8 mouse cellular contexts compared by ENCODE assay signal in genomic region chr1:78310021-78310752, GRCm38 (mm10). TPM values are rescaled to one million over a fixed set of nuclear protein-coding genes. Genes with fewer than 3 reads are reported as not detected.
A peak's percentile ranks its signal among the peaks of the same experiment; 100 is the strongest.
DNase-seq lines count a peak whose midpoint lies in the region; ATAC-seq lines count a peak whose summit lies in the region.

Gene Sgpp2 (plus strand): TSS chr1:78310345.

- peak within 1 kb of the TSS; percentile 77 for H3K9ac ChIP-seq in stomach, embryonic 16.5 days (ENCODE audit: low read length)

- no peaks in the 10 kb centered on the region for H3K9me3 ChIP-seq in embryonic facial prominence, embryonic 10.5 days
- no peaks in the 10 kb centered on the region for H3K9me3 ChIP-seq in hindbrain, embryonic 10.5 days
- H3K9me3 ChIP-seq in stomach, embryonic 16.5 days (replicated peaks; ENCODE audit: control insufficient read depth, low read length), result no peaks in the 10 kb centered on the region

- peak within 1 kb of the TSS; percentile 68 for H3K27ac ChIP-seq in embryonic facial prominence, embryonic 10.5 days (replicated peaks)
- peak within 1 kb of the TSS; percentile 70 for H3K27ac ChIP-seq in hindbrain, embryonic 10.5 days
- H3K27ac ChIP-seq in stomach, embryonic 16.5 days (ENCODE audit: low read length), result peak within 1 kb of the TSS; percentile 67

- peaks cover 65% of the 10 kb centered on the region for H3K27me3 ChIP-seq in embryonic facial prominence, embryonic 10.5 days (replicated peaks; ENCODE audit: low read depth, poor library complexity, severe bottlenecking)
- H3K27me3 ChIP-seq in hindbrain, embryonic 10.5 days (ENCODE audit: insufficient read depth, poor library complexity, severe bottlenecking), result peaks cover 74% of the 10 kb centered on the region
- peaks cover 6% of the 10 kb centered on the region; the same call in 1 of the 2 replicates for H3K27me3 ChIP-seq in stomach, embryonic 16.5 days (ENCODE audit: control insufficient read depth, insufficient read depth, low read length)

- DNase-seq in ovary, postnatal 36 days (ENCODE audit: low spot score), result peak; percentile 35
- no peak for DNase-seq in ovary, adult 18-20 months (ENCODE audit: low spot score)
- DNase-seq in embryonic facial prominence, embryonic 10.5 days (ENCODE audit: low spot score), result peak; percentile 60
- DNase-seq in hindbrain, embryonic 10.5 days (ENCODE audit: low spot score), result peak; percentile 30
- peak; percentile 28 to 47 for DNase-seq in left cerebral cortex, adult 18-20 months (ENCODE audit: low spot score in 2 of 2)
- peak; percentile 37 to 65 for DNase-seq in lung, postnatal 4 days
- DNase-seq in c-Kit-positive CD71-positive TER-119-positive erythroid progenitor cells, embryonic 14.5 days (ENCODE audit: low spot score), result no peak

- peak within 1 kb of the TSS; percentile 65 for H3K4me3 ChIP-seq in embryonic facial prominence, embryonic 10.5 days
- H3K4me3 ChIP-seq in hindbrain, embryonic 10.5 days, result peak within 1 kb of the TSS; percentile 70
- H3K4me3 ChIP-seq in stomach, embryonic 16.5 days (replicated peaks; ENCODE audit: low read length), result peak within 1 kb of the TSS; percentile 63

- H3K4me1 ChIP-seq in embryonic facial prominence, embryonic 10.5 days, result peaks cover 42% of the 10 kb centered on the region
- peaks cover 29% of the 10 kb centered on the region for H3K4me1 ChIP-seq in hindbrain, embryonic 10.5 days (replicated peaks)
- peaks cover 4% of the 10 kb centered on the region; the same call in 1 of the 2 replicates for H3K4me1 ChIP-seq in stomach, embryonic 16.5 days (ENCODE audit: control insufficient read depth, insufficient read depth, low read length)

- under 1% methylated on average over 68 of the region's 68 CpGs for WGBS in embryonic facial prominence, embryonic 10.5 days
- WGBS in hindbrain, embryonic 10.5 days, result under 1% methylated on average over 68 of the region's 68 CpGs
- WGBS in stomach, embryonic 16.5 days, result under 1% methylated on average over 67 of the region's 68 CpGs

- peak; percentile 82 for ATAC-seq in stomach, embryonic 16.5 days (ENCODE audit: insufficient read depth, low FRiP score)

- H3K4me2 ChIP-seq in stomach, embryonic 16.5 days (ENCODE audit: low read depth, low read length), result peak within 1 kb of the TSS; percentile 74

- H3K36me3 ChIP-seq in embryonic facial prominence, embryonic 10.5 days (replicated peaks), result no peaks in the 10 kb centered on the region
- no peaks in the 10 kb centered on the region for H3K36me3 ChIP-seq in hindbrain, embryonic 10.5 days
- no peaks in the 10 kb centered on the region for H3K36me3 ChIP-seq in stomach, embryonic 16.5 days (ENCODE audit: control insufficient read depth, insufficient read depth, low read length)

RNA-seq across cellular contexts. Expression of gene Sgpp2, which starts in this region (rescaled TPM):
- 5.6 and 9.0 TPM in 2 replicates for polyA plus RNA-seq in embryonic facial prominence, embryonic 10.5 days (2016; fragmentation: Nextera tagmentation; extraction: Ambion mirVana)
- polyA plus RNA-seq in hindbrain, embryonic 10.5 days (2016; fragmentation: Nextera tagmentation; extraction: Ambion mirVana), result 1.8 and 3.2 TPM in 2 replicates
- total RNA-seq in left cerebral cortex, adult 18-20 months (2021), result 10 to 100 TPM; 11.1 to 15.4 TPM
- polyA plus RNA-seq in stomach, embryonic 16.5 days (2015; fragmentation: Nextera tagmentation; extraction: Ambion mirVana), result 22.7 and 25.5 TPM in 2 replicates

Comparison
In these comparisons a context has a peak if more than half of its experiments do, and no peak if none do; other contexts are left out.
1. DNase-seq: peak in ovary, postnatal 36 days (single experiment), embryonic facial prominence, embryonic 10.5 days (single experiment), hindbrain, embryonic 10.5 days (single experiment), left cerebral cortex, adult 18-20 months (2 of 2) and lung, postnatal 4 days (2 of 2); none in ovary, adult 18-20 months (single experiment) and c-Kit-positive CD71-positive TER-119-positive erythroid progenitor cells, embryonic 14.5 days (single experiment).
2. Peak in every context shown above with its lines, with median percentiles within 50 percentile points of each other: H3K27ac ChIP-seq and H3K4me3 ChIP-seq.